Mouse (Mus musculus) 3134 (cell line): ENCODE measurements around the gene Gm5415.
"Not testable (repeated sequence)": the region's sequence is repeated elsewhere in the genome, so short reads cannot be mapped to it uniquely, and the experiment has no call there.

ENCODE experiments used
- DNase-seq: peaks from one replicate; pipeline ENCODE4 v3.0.0-alpha.2; 2011; ENCODE audit warnings: low spot score; ENCODE audit not compliant: insufficient read length; ENCODE audit errors: extremely low read depth

Gene Gm5415

GRCm38 (mm10) chr1:32547194-32547593 is at the start of gene Gm5415:
Gm5415 (minus strand) TSS chr1:32547294.
- DNase-seq: not testable (repeated sequence)

- DNase-seq: no peak
These were observed 21.8 kb upstream of the Gm5415 start for GRCm38 (mm10) chr1:32568901-32569300.

- no peak for DNase-seq
These were observed 6.8 kb upstream of the Gm5415 start for GRCm38 (mm10) chr1:32553925-32554324.

- DNase-seq: no peak
These were observed 6.4 kb upstream of the Gm5415 start for GRCm38 (mm10) chr1:32553459-32553858.

DNA sequence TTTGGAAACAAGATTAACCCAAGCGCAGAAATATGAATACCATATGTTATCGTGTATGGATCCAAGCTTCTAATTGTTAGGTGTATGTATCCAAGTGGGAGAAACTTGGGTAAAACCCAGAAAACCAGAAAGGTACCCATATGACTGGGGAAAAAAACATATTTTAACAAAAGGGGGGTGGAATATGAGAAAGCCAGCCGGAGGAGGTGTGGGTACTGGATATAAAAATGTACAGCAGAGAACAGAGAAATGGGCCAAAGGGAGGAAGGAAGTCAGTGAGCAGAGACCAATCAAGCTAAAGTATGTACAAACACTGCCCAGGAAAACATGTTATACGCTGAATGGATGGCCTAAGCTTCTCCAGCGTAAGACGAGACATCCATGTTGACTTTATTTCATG is 43.7 kb downstream of the Gm5415 start:
- DNase-seq: no peak
